Mouse (Mus musculus) MEL (cell line): ENCODE measurements around the gene Clptm1. TPM values are rescaled to one million over a fixed set of nuclear protein-coding genes. Genes with fewer than 3 reads are reported as not detected.

ENCODE experiments used
- DNase-seq: peaks from one replicate; pipeline ENCODE4 v3.0.0; 2011; ENCODE audit warnings: low read depth, low spot score
- H3K27ac ChIP-seq: 2 replicates; pipeline ENCODE4 v1.5.1; 2012; ENCODE audit warnings: low read depth, mild to moderate bottlenecking, control low read depth, low read length, moderate library complexity; ENCODE audit not compliant: control insufficient read depth
- H3K27me3 ChIP-seq, 2 experiments: fragments of 150-350 bp in 1 of 2; sonication (generic) in 1 of 2; 2 replicates each; pipeline ENCODE4 v1.6.1; 2012; ENCODE audit warnings: low read length in 2 of 2, mild to moderate bottlenecking in 2 of 2, improper control_type of control experiment in 1 of 2, moderate library complexity in 1 of 2; ENCODE audit not compliant: insufficient read depth in 2 of 2, control insufficient read depth in 1 of 2
- H3K36me3 ChIP-seq, 2 experiments: 2 replicates each; pipeline ENCODE4 v1.6.1; 2012 to 2014; ENCODE audit warnings: low read length in 2 of 2, improper control_type of control experiment in 1 of 2, inconsistent platforms in 1 of 2, mild to moderate bottlenecking in 1 of 2; ENCODE audit not compliant: insufficient read depth in 2 of 2, control insufficient read depth in 1 of 2
- H3K4me1 ChIP-seq, 2 experiments: fragments of 150-350 bp in 1 of 2; sonication (generic) in 1 of 2; 2 replicates each; pipeline ENCODE4 v1.6.1; 2012; ENCODE audit warnings: low read length in 2 of 2, improper control_type of control experiment in 1 of 2, mild to moderate bottlenecking in 1 of 2; ENCODE audit not compliant: insufficient read depth in 2 of 2, control insufficient read depth in 1 of 2
- H3K4me3 ChIP-seq, 2 experiments: fragments of 150-350 bp in 1 of 2; sonication (generic) in 1 of 2; 2 replicates each; pipeline ENCODE4 v1.5.1; 2012; ENCODE audit warnings: low read depth in 2 of 2, low read length in 2 of 2, mild to moderate bottlenecking in 2 of 2, moderate library complexity in 2 of 2, control low read depth in 1 of 2, improper control_type of control experiment in 1 of 2; ENCODE audit not compliant: control insufficient read depth in 1 of 2, insufficient read depth in 1 of 2
- H3K79me2 ChIP-seq: 2 replicates; pipeline ENCODE4 v1.6.1; 2012; ENCODE audit warnings: mild to moderate bottlenecking, low read length, moderate library complexity; ENCODE audit not compliant: control insufficient read depth, poor library complexity, insufficient read depth
- H3K9ac ChIP-seq: 2 replicates; pipeline ENCODE4 v1.6.1; 2012; ENCODE audit warnings: low read depth, mild to moderate bottlenecking, control low read depth, low read length, moderate library complexity; ENCODE audit not compliant: control insufficient read depth, poor library complexity, severe bottlenecking
- H3K9me3 ChIP-seq: fragments of 150-350 bp; sonication (generic); replicated peaks from 2 replicates; pipeline ENCODE4 v1.6.1; 2012; ENCODE audit warnings: mild to moderate bottlenecking, low read length, improper control_type of control experiment, moderate library complexity; ENCODE audit not compliant: insufficient read depth
- CHD2 ChIP-seq: IDR thresholded peaks from 2 replicates; pipeline ENCODE4 v1.6.1; 2011; ENCODE audit warnings: low read length, improper control_type of control experiment
- E2F4 ChIP-seq: IDR thresholded peaks from 2 replicates; pipeline ENCODE4 v1.6.1; 2011; ENCODE audit warnings: low read depth, low read length, improper control_type of control experiment, borderline replicate concordance
- EP300 ChIP-seq, 2 experiments: IDR thresholded peaks; 2 replicates each; pipeline ENCODE4 v1.6.1; 2011; ENCODE audit warnings: improper control_type of control experiment in 2 of 2, low read length in 2 of 2, low read depth in 1 of 2, mild to moderate bottlenecking in 1 of 2
- ETS1 ChIP-seq: IDR thresholded peaks from 2 replicates; pipeline ENCODE4 v1.6.1; 2012; ENCODE audit warnings: low read depth, mild to moderate bottlenecking, inconsistent platforms, low read length, improper control_type of control experiment, moderate library complexity
- GATA1 ChIP-seq: IDR thresholded peaks from 2 replicates; pipeline ENCODE4 v1.6.1; 2011; ENCODE audit warnings: low read depth, low read length, improper control_type of control experiment
- HCFC1 ChIP-seq: IDR thresholded peaks from 2 replicates; pipeline ENCODE4 v1.6.1; 2012; ENCODE audit warnings: low read depth, mild to moderate bottlenecking, inconsistent platforms, low read length, improper control_type of control experiment, moderate library complexity
- JUND ChIP-seq: IDR thresholded peaks from 2 replicates; pipeline ENCODE4 v1.6.1; 2011; ENCODE audit warnings: low read depth, mild to moderate bottlenecking, improper control_type of control experiment, low read length
- KAT2A ChIP-seq: conservative IDR thresholded peaks from 2 replicates; pipeline ENCODE4 v1.6.1; 2012; ENCODE audit warnings: low read depth, low read length, improper control_type of control experiment, inconsistent platforms
- MAFK ChIP-seq: IDR thresholded peaks from 2 replicates; pipeline ENCODE4 v1.6.1; 2011; ENCODE audit warnings: low read depth, mild to moderate bottlenecking, low read length, improper control_type of control experiment, borderline replicate concordance
- MAX ChIP-seq: IDR thresholded peaks from 2 replicates; pipeline ENCODE4 v1.6.1; 2011; ENCODE audit warnings: low read length, improper control_type of control experiment
- MAZ ChIP-seq: IDR thresholded peaks from 2 replicates; pipeline ENCODE4 v1.6.1; 2012; ENCODE audit warnings: low read depth, mild to moderate bottlenecking, inconsistent platforms, low read length, improper control_type of control experiment
- MYB ChIP-seq: IDR thresholded peaks from 2 replicates; pipeline ENCODE4 v1.6.1; 2011; ENCODE audit warnings: mild to moderate bottlenecking, low read depth, low read length, improper control_type of control experiment
- MYC ChIP-seq: IDR thresholded peaks from 2 replicates; pipeline ENCODE4 v1.6.1; 2011; ENCODE audit warnings: low read depth, mild to moderate bottlenecking, low read length, improper control_type of control experiment, moderate library complexity
- NELFE ChIP-seq: IDR thresholded peaks from 2 replicates; pipeline ENCODE4 v1.6.1; 2011; ENCODE audit warnings: low read depth, low read length, improper control_type of control experiment
- POLR2AphosphoS2 ChIP-seq: IDR thresholded peaks from 2 replicates; pipeline ENCODE4 v1.6.1; 2011; ENCODE audit warnings: low read length, improper control_type of control experiment
- POLR2AphosphoS5 ChIP-seq: IDR thresholded peaks from 2 replicates; pipeline ENCODE4 v1.6.1; 2012; ENCODE audit warnings: low read depth, borderline replicate concordance, mild to moderate bottlenecking, inconsistent platforms, low read length, moderate library complexity, mixed read lengths
- RAD21 ChIP-seq: IDR thresholded peaks from 2 replicates; pipeline ENCODE4 v1.6.1; 2011; ENCODE audit warnings: mild to moderate bottlenecking, low read depth, low read length, improper control_type of control experiment
- RCOR1 ChIP-seq: IDR thresholded peaks from 2 replicates; pipeline ENCODE4 v1.6.1; 2012; ENCODE audit warnings: low read depth, mild to moderate bottlenecking, inconsistent platforms, low read length, improper control_type of control experiment
- SMC3 ChIP-seq: IDR thresholded peaks from 2 replicates; pipeline ENCODE4 v1.6.1; 2011; ENCODE audit warnings: low read depth, low read length, improper control_type of control experiment
- TBP ChIP-seq: IDR thresholded peaks from 2 replicates; pipeline ENCODE4 v1.8.0; 2011; ENCODE audit warnings: low read depth, low read length, improper control_type of control experiment
- UBTF ChIP-seq: IDR thresholded peaks from 2 replicates; pipeline ENCODE4 v1.6.1; 2012; ENCODE audit warnings: low read depth, mild to moderate bottlenecking, inconsistent platforms, low read length, improper control_type of control experiment, moderate library complexity, borderline replicate concordance; ENCODE audit not compliant: insufficient read depth
- USF1 ChIP-seq: IDR thresholded peaks from 2 replicates; pipeline ENCODE4 v1.6.1; 2014; ENCODE audit warnings: low read depth, mild to moderate bottlenecking, inconsistent platforms, low read length, improper control_type of control experiment, moderate library complexity
- USF2 ChIP-seq, 2 experiments: IDR thresholded peaks; 2 replicates each; pipeline ENCODE4 v1.6.1; 2011 to 2012; ENCODE audit warnings: improper control_type of control experiment in 2 of 2, low read length in 2 of 2, borderline replicate concordance in 1 of 2, inconsistent platforms in 1 of 2, low read depth in 1 of 2, mild to moderate bottlenecking in 1 of 2; ENCODE audit not compliant: insufficient read depth in 1 of 2
- ZC3H11A ChIP-seq: IDR thresholded peaks from 2 replicates; pipeline ENCODE4 v1.6.1; 2012; ENCODE audit warnings: low read depth, mild to moderate bottlenecking, inconsistent platforms, low read length, improper control_type of control experiment
- ZKSCAN1 ChIP-seq: IDR thresholded peaks from 2 replicates; pipeline ENCODE4 v1.6.1; 2012; ENCODE audit warnings: low read depth, mild to moderate bottlenecking, inconsistent platforms, low read length, improper control_type of control experiment, moderate library complexity
- polyA plus RNA-seq, 2 experiments: library from polyadenylated mRNA; stranded (reverse) in 1 of 2; unstranded in 1 of 2; fragments of >175 nt in 1 of 2; fragments of >200 nt in 1 of 2; gene quantifications; 2 replicates each; pipeline versions ENCODE4 v1.2.1 to v1.2.4; 2012; ENCODE audit warnings: low replicate concordance in 2 of 2, low read depth in 1 of 2; ENCODE audit not compliant: insufficient read length in 2 of 2, insufficient read depth in 1 of 2, missing spikeins in 1 of 2
- total RNA-seq: library from RNA; depleted of rRNA; stranded (reverse); fragments of 300-350 nt; gene quantifications from 2 replicates; pipeline ENCODE4 v1.2.3, GENCODE M21; 2012

Clptm1 gene
- total and polyA plus RNA-seq, 3 experiments = 58.5 to 102 (median 62.4) TPM

DNA sequence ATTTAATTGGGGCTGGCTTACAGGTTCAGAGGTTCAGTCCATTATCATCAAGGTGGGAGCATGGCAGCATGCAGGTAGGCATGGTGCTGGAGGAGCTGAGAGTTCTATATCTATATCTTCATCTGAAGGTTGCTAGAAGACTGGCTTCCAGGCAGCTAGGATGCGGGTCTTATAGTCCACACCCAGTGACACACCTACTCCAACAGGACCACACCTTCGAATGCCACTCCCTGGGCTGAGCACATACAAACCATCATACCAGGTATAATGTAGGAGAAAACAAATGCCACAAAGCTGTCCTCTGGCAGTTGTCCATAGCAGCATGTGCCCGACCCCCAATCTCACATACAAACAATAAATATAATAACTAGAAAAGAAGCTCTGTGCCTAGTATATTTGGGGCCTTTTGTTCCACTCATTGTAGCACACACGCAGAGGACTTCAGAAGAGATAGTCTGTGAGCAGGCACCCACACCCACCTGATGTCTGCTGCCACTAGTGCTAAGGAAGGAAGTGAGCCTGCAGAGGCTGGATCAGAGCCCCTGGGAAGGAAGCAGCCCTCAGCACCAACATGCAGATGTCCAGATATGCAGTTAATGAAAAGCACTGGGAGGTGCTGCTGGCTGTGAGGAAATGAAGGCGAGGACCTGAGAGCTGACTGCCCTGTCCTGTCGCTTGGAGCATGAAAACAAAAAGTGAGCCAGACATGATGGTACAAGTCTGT, 13.6 kb downstream of the Clptm1 start:
- no peak for TF ChIP-seq MYC
- TF ChIP-seq RAD21 = no peak
- no peak for TF ChIP-seq EP300 (IDR thresholded peaks at IDR 0.05; ENCODE audit: low read depth in 1 of 2, low read length in 2 of 2)
- TF ChIP-seq RCOR1 = no peak
- TF ChIP-seq CHD2 = no peak
- no peak for TF ChIP-seq USF1
- TF ChIP-seq NELFE = no peak
- no peak for TF ChIP-seq KAT2A
- TF ChIP-seq MAZ = no peak
- no peak for TF ChIP-seq GATA1
- TF ChIP-seq MAX = no peak
- no peaks in the 10 kb centered on the region for H3K4me1 ChIP-seq
- H3K9me3 ChIP-seq = no peaks in the 10 kb centered on the region
- H3K36me3 ChIP-seq = peaks cover 0 to 15% of the 10 kb centered on the region in 2 experiments; a peak in 2 of 4 replicates
- no peak overlapping the region for H3K4me3 ChIP-seq
- H3K9ac ChIP-seq = no peak overlapping the region
- H3K79me2 ChIP-seq = no peaks in the 10 kb centered on the region
- no peaks in the 10 kb centered on the region for H3K27me3 ChIP-seq
- no peak overlapping the region for H3K27ac ChIP-seq
- no peak for DNase-seq

DNA sequence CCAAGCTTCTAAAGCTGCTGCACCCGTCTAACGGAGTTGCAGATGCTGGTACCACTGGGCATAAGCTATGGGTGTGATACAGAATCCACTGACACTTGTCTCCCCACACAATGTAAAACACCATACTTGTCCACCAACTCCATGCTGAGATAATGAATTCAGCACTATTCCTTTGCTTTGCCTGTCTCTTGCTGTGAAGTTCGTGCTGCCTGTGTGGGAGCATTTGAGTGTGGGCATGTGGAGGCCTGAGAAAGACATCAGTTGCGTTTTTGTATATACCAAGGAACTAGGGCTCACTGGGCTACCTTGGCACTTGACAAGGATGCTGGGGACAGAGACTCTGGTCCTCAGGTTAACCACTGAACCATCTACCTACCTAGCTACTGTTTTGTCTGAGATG, 23.6 kb downstream of the Clptm1 start:
- Histone ChIP-seq H3K4me1 (no peaks in the 10 kb centered on the region), H3K4me3 (no peak overlapping the region), H3K9ac (no peak overlapping the region), H3K79me2 (no peaks in the 10 kb centered on the region), H3K36me3 (peaks cover 0 to 21% of the 10 kb centered on the region in 2 experiments; a peak in 2 of 4 replicates), H3K9me3 (no peaks in the 10 kb centered on the region), H3K27me3 (no peaks in the 10 kb centered on the region), H3K27ac (no peak overlapping the region)
- DNase-seq = no peak
- TF ChIP-seq RAD21 (no peak), USF2 (IDR thresholded peaks at IDR 0.05; ENCODE audit: borderline replicate concordance in 1 of 2, insufficient read depth in 1 of 2, low read depth in 1 of 2, low read length in 2 of 2) (no peak), JUND (no peak), ZKSCAN1 (no peak), HCFC1 (no peak), ETS1 (no peak), E2F4 (no peak), POLR2AphosphoS5 (no peak), CHD2 (no peak), TBP (no peak), UBTF (no peak), SMC3 (no peak), MAFK (no peak), MYB (no peak), POLR2AphosphoS2 (no peak), ZC3H11A (no peak), MYC (no peak), MAZ (no peak), GATA1 (no peak)
